Mouse (Mus musculus): Measurements from ENCODE around the gene Cmtm2a. TPM values are rescaled to one million over a fixed set of nuclear protein-coding genes. Genes with fewer than 3 reads are reported as not detected.
A peak's percentile ranks its signal among the peaks of the same experiment; 100 is the strongest.

Gene Cmtm2a
- total RNA-seq, 2 experiments from 2014 or later: not detected

DNA sequence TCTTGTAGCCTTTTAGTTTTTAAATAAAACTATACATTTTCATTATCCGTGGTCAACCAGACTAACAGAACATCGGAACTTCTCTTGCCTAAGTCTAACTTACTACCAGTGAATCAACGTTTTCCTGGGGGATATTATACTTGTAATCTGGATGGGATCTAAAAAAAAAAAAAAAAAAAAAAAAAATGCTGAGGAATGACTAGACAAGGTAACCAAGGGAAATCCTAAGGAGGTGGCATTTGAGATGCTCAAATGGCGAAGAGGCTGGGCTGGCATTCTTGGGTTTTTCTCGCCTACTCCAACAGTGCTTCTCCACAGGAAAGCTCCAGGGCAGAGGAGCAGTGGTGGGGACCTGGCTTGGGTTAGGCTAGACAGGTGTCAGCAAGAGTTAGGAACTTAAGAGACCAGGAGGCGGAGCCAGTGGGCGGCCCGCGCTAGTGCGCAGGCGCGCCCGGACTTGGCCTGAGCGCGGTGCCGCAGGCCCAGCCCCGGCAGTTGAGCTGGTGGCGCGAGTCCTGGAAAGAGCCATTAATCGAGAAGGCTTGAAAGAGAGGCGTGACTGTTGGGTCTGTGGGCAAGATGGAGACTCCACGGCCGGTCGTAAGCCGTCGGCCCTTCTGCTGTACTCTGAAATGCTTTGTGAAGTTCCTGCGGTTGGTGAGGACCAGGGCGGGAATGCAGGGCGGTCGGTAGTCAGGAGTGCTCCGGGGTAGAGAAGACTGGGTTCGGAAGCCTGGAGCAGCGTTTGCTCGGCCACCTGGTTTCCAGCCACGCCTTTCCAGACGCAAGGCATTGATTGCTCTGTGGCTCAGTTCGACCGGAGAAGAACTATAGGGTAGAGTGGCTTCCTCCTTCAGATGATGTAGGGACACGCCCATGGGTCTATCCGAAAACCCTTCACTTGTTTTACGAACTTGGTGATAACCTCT is 42.3 kb downstream of the Cmtm2a start, which contains the start of gene Cklf:
Gene Cklf (plus strand): TSS at position 423 of the 929 bp plus-strand sequence.
- peak within 1 kb of the TSS; percentile 15; the same call in 1 of the 2 replicates for H3K27ac ChIP-seq
- DNase-seq (ENCODE audit: low spot score in 2 of 2): peak; percentile 64 to 72
- peak; percentile 64 for TF ChIP-seq CTCF (conservative IDR thresholded peaks at IDR 0.05)
- H3K4me3 ChIP-seq: peak within 1 kb of the TSS; percentile 83

- no peak for TF ChIP-seq CTCF (conservative IDR thresholded peaks at IDR 0.05)
- H3K4me3 ChIP-seq: no peak overlapping the region
- H3K27ac ChIP-seq: no peak overlapping the region
- DNase-seq (ENCODE audit: low spot score in 2 of 2): no peak
Measured at GRCm38 (mm10) chr8:104249442-104249996, 43.5 kb downstream of the Cmtm2a start.

DNA sequence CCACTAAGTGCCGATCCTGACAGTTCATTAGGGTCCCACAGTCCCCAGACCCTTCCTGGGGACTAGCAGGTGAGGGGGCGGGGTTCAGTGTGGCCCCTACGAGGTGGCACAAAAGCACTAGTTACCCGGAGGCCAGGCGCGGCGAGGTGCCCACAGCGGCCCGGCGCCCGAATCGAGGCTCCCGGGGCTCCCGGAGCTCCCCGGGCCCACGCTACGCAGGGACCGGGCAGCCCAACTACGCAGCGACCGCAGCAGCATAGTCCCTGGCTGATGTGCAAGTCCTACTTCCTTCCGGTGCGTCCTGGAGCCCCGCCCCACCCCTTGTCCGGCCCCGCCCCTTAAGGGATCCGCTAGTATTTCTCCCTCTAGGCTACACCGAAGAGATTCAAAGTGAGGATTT is 44.7 kb downstream of the Cmtm2a start, which contains the start of gene Tk2:
Gene Tk2 (minus strand): TSS at position 283 of the 400 bp plus-strand sequence.
- TF ChIP-seq CTCF (conservative IDR thresholded peaks at IDR 0.05): no peak
- peak within 1 kb of the TSS; percentile 86 for H3K4me3 ChIP-seq
- peak; percentile 53 to 75 for DNase-seq (ENCODE audit: low spot score in 2 of 2)
- peak within 1 kb of the TSS; percentile 90 for H3K27ac ChIP-seq

GRCm38 (mm10) chr8:104247908-104248275 is 45.1 kb downstream of the Cmtm2a start:
- Histone ChIP-seq H3K4me3 (peak overlapping the region; percentile 86), H3K27ac (peak overlapping the region; percentile 90)
- DNase-seq (ENCODE audit: low spot score in 2 of 2): no peak
- TF ChIP-seq CTCF (conservative IDR thresholded peaks at IDR 0.05): no peak

DNA sequence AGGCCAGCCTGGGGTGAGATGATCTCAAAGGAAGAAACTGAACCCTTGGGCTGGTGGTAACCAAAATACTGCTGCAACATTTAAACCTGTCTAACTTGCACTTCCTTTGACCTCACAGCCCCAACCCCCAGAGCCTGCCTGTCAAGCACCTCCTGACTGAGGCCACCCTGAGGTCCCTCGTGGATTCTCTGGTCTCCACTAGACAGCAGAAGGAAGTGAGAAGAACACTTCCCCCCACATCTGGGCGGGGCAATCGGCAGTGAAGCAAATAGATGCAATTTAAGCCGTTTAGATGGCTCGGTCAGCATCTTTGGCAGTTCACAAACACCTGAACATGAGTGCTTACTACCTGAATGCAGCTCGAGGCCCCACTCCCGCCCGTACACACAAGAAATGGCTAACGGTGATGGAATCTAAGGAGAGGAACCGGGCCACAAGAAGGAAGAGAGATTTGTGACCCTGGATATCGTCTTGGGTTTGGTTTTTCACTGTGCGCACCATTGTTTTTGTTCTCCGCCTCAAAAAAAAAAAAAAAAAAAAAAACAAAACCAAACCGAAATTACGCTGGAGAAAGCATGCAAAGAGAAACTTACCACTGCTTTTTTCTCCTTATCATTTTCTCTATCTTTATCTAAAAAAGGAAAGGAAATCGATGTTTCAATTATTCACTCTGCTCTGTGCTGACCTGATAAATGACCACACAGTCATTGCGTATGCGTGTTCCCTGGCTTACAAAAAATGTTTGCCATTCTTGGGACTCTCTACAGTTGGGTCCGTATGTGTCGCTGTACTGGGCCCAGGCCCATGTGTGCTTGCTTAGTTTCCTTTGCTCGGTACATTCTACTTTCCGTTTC is 45.7 kb downstream of the Cmtm2a start:
- peak overlapping the region; percentile 86 for H3K4me3 ChIP-seq
- peak overlapping the region; percentile 90; the same call in 1 of the 2 replicates for H3K27ac ChIP-seq
- no peak for TF ChIP-seq CTCF (conservative IDR thresholded peaks at IDR 0.05)
- no peak for DNase-seq (ENCODE audit: low spot score in 2 of 2)

- no peak overlapping the region for H3K27ac ChIP-seq
Measured at GRCm38 (mm10) chr8:104246621-104247020, 46.4 kb downstream of the Cmtm2a start.

GRCm38 (mm10) chr8:104242038-104242644 is 50.8 kb downstream of the Cmtm2a start:
- no peak for TF ChIP-seq CTCF (conservative IDR thresholded peaks at IDR 0.05)
- DNase-seq (ENCODE audit: low spot score in 2 of 2): no peak
- Histone ChIP-seq H3K27ac (no peak overlapping the region), H3K4me3 (no peak overlapping the region)

More at GRCm38 (mm10) chr8:104246621-104247020, 46.4 kb downstream of the Cmtm2a start:
- no peak for TF ChIP-seq CTCF (conservative IDR thresholded peaks at IDR 0.05)
- DNase-seq (ENCODE audit: low spot score in 2 of 2): no peak
- no peak overlapping the region for H3K4me3 ChIP-seq

- DNase-seq (ENCODE audit: low spot score in 2 of 2): no peak
- Histone ChIP-seq H3K27ac (no peak overlapping the region), H3K4me3 (no peak overlapping the region)
- no peak for TF ChIP-seq CTCF (conservative IDR thresholded peaks at IDR 0.05)
Measured at GRCm38 (mm10) chr8:104239418-104239861, 53.5 kb downstream of the Cmtm2a start.

DNA sequence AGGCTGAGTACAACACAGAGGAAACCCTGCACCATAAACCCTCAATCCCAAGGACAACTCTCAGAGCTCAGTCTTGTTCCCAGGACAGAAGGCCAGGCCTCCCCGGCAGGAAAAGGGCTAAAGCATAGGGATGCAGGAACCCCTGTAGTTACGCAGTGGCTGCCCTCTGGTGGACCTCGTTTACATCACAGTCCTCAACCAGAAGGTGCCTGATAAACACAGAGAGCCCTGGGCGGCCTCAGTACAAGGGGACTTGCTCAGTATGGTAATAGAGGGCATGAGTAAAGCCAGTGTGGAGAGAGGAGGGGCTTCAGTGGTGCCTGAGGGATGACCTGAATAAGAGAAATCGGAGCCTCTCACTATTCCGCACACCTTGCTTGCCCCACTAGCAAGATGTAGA is 58.4 kb downstream of the Cmtm2a start:
- no peak overlapping the region for H3K4me3 ChIP-seq
- no peak for DNase-seq (ENCODE audit: low spot score in 2 of 2)
- TF ChIP-seq CTCF (conservative IDR thresholded peaks at IDR 0.05): peak; percentile 55

GRCm38 (mm10) chr8:104232919-104233318 is 60.1 kb downstream of the Cmtm2a start:
- no peak for DNase-seq (ENCODE audit: low spot score in 2 of 2)
- no peak overlapping the region for H3K27ac ChIP-seq
- TF ChIP-seq CTCF (conservative IDR thresholded peaks at IDR 0.05): no peak
- H3K4me3 ChIP-seq: no peak overlapping the region

More for the DNA sequence above, 58.4 kb downstream of the Cmtm2a start:
- no peak overlapping the region for H3K27ac ChIP-seq

GRCm38 (mm10) chr8:104232039-104232438 is 60.9 kb downstream of the Cmtm2a start:
- no peak for TF ChIP-seq CTCF (conservative IDR thresholded peaks at IDR 0.05)
- H3K4me3 ChIP-seq: no peak overlapping the region
- H3K27ac ChIP-seq: no peak overlapping the region
- no peak for DNase-seq (ENCODE audit: low spot score in 2 of 2)

Other genes with a start within 250 kb of the Cmtm2a start
- 10 to 100 TPM in 1 of 2 experiments, 1 to 10 TPM in 1; 9.1 to 11.6 TPM for gene Cdh5, start 191.6 kb downstream of the Cmtm2a start, total RNA-seq (2021)
- gene Bean1, start 122.7 kb downstream of the Cmtm2a start, total RNA-seq (2021): 1 to 10 TPM; 5.3 to 5.4 TPM
- gene Tk2, start 44.6 kb downstream of the Cmtm2a start, total RNA-seq (2021): 10 to 100 TPM; 36.9 to 37.6 TPM
- 1 to 10 TPM; 8.0 to 8.7 TPM for gene Cklf, start 42.3 kb downstream of the Cmtm2a start, total RNA-seq (2021)
- gene Gm45711, start 16.9 kb upstream of the Cmtm2a start, total RNA-seq (2021): not detected
- not detected for gene Cmtm1, start 17.0 kb upstream of the Cmtm2a start, total RNA-seq (2021)
- not detected for gene Gm11020, start 28.4 kb upstream of the Cmtm2a start, total RNA-seq (2021)
- not detected for gene Cmtm2b, start 29.0 kb upstream of the Cmtm2a start, total RNA-seq (2021)
- gene Cmtm3, start 46.2 kb upstream of the Cmtm2a start, total RNA-seq (2021): 10 to 100 TPM; 12.2 to 15.1 TPM
- gene Cmtm4, start 102.6 kb upstream of the Cmtm2a start, total RNA-seq (2021): 10 to 100 TPM; 59.9 to 62.3 TPM
- gene Dync1li2, start 149.9 kb upstream of the Cmtm2a start, total RNA-seq (2021): 100 to 1,000 TPM; 272 to 275 TPM
- gene Terb1, start 216.7 kb upstream of the Cmtm2a start, total RNA-seq (2021): 1 to 10 TPM in 1 of 2 experiments, under 1 TPM in 1; 0.76 to 1.0 TPM
- gene Nae1, start 241.5 kb upstream of the Cmtm2a start, total RNA-seq (2021): 10 to 100 TPM; 44.5 to 46.3 TPM
- 10 to 100 TPM; 19.3 to 19.7 TPM for gene Car7, start 241.5 kb upstream of the Cmtm2a start, total RNA-seq (2021)

Measured in layer of hippocampus, adult 2 months (tissue).